Mouse (Mus musculus): Measurements from ENCODE around the gene Arhgap21. TPM values are rescaled to one million over a fixed set of nuclear protein-coding genes. Genes with fewer than 3 reads are reported as not detected.

Gene Arhgap21
- polyA plus RNA-seq, 1 experiment from 2014 or later = 42.9 TPM

GRCm38 (mm10) chr2:20990056-20990455, 21.4 kb upstream of the Arhgap21 start:
- DNase-seq (ENCODE audit: low read depth, low spot score) = no peak
- POLR2A ChIA-PET = no interaction called here
- no peak for TF ChIP-seq CTCF (IDR thresholded peaks at IDR 0.05)
- CTCF ChIA-PET = no interaction called here
- ATAC-seq = no peak
- no peaks in the 10 kb centered on the region for H3K27me3 ChIP-seq
- in situ Hi-C loops (cut with MboI; ENCODE audit: low pct_unique_long_range_greater_than_20kb) = no loop called here

GRCm38 (mm10) chr2:20987822-20988221, 19.1 kb upstream of the Arhgap21 start:
- POLR2A ChIA-PET = no interaction called here
- no peak for ATAC-seq
- in situ Hi-C loops (cut with MboI; ENCODE audit: low pct_unique_long_range_greater_than_20kb) = no loop called here

GRCm38 (mm10) chr2:20978726-20979125, 10.0 kb upstream of the Arhgap21 start:
- DNase-seq (ENCODE audit: low read depth, low spot score) (no peak), ATAC-seq (no peak)
- in situ Hi-C loops (cut with MboI; ENCODE audit: low pct_unique_long_range_greater_than_20kb) = no loop called here
- ChIA-PET POLR2A (no interaction called here), CTCF (no interaction called here)
- TF ChIP-seq CTCF (IDR thresholded peaks at IDR 0.05) = no peak
- no peaks in the 10 kb centered on the region for H3K27me3 ChIP-seq

More at GRCm38 (mm10) chr2:20987822-20988221, 19.1 kb upstream of the Arhgap21 start:
- DNase-seq (ENCODE audit: low read depth, low spot score) = no peak
- no peak for TF ChIP-seq CTCF (IDR thresholded peaks at IDR 0.05)
- H3K27me3 ChIP-seq = no peaks in the 10 kb centered on the region
- CTCF ChIA-PET = interaction anchor here (0.7 kb wide), 1 partner anchor 273 kb away, joined by 3 read pairs; no protein-coding TSS in a partner anchor

GRCm38 (mm10) chr2:20977051-20977450, 8.4 kb upstream of the Arhgap21 start:
- ATAC-seq (no peak), DNase-seq (ENCODE audit: low read depth, low spot score) (no peak)
- in situ Hi-C loops (cut with MboI; ENCODE audit: low pct_unique_long_range_greater_than_20kb) = no loop called here
- ChIA-PET POLR2A (no interaction called here), CTCF (interaction anchor here (0.8 to 1.2 kb wide), 3 partner anchors 79 to 211 kb away, joined by 3 to 5 read pairs (median 3); no protein-coding TSS in a partner anchor)
- TF ChIP-seq CTCF (IDR thresholded peaks at IDR 0.05) = no peak
- no peaks in the 10 kb centered on the region for H3K27me3 ChIP-seq

GRCm38 (mm10) chr2:20973513-20973912, 4.8 kb upstream of the Arhgap21 start:
- ChIA-PET CTCF (interaction anchor here (1.4 to 1.5 kb wide), 3 partner anchors 9 to 118 kb away, joined by 3 to 4 read pairs (median 4); no protein-coding TSS in a partner anchor), POLR2A (no interaction called here)
- no peak for ATAC-seq
- no peak for TF ChIP-seq CTCF (IDR thresholded peaks at IDR 0.05)
- H3K27me3 ChIP-seq = no peaks in the 10 kb centered on the region
- no peak for DNase-seq (ENCODE audit: low read depth, low spot score)
- in situ Hi-C loops (cut with MboI; ENCODE audit: low pct_unique_long_range_greater_than_20kb) = no loop called here

GRCm38 (mm10) chr2:20972180-20972579, 3.5 kb upstream of the Arhgap21 start:
- TF ChIP-seq CTCF (IDR thresholded peaks at IDR 0.05) = no peak
- in situ Hi-C loops (cut with MboI; ENCODE audit: low pct_unique_long_range_greater_than_20kb) = no loop called here

GRCm38 (mm10) chr2:20971628-20972027, 2.9 kb upstream of the Arhgap21 start:
- DNase-seq (ENCODE audit: low read depth, low spot score) (no peak), ATAC-seq (no peak)
- ChIA-PET POLR2A (no interaction called here), CTCF (interaction anchor here (1.0 to 2.5 kb wide), 5 partner anchors 89 to 288 kb away, joined by 3 to 8 read pairs (median 3); no protein-coding TSS in a partner anchor)
- no peaks in the 10 kb centered on the region for H3K27me3 ChIP-seq
- in situ Hi-C loops (cut with MboI; ENCODE audit: low pct_unique_long_range_greater_than_20kb) = no loop called here
- no peak for TF ChIP-seq CTCF (IDR thresholded peaks at IDR 0.05)

More at GRCm38 (mm10) chr2:20972180-20972579, 3.5 kb upstream of the Arhgap21 start:
- no peak for ATAC-seq
- POLR2A ChIA-PET = interaction anchor here (0.7 kb wide), 1 partner anchor 59 kb away, joined by 6 read pairs; no protein-coding TSS in a partner anchor
- CTCF ChIA-PET = interaction anchor here (1.4 to 2.5 kb wide), 6 partner anchors 10 to 287 kb away, joined by 3 to 8 read pairs (median 4); no protein-coding TSS in a partner anchor
- no peaks in the 10 kb centered on the region for H3K27me3 ChIP-seq
- DNase-seq (ENCODE audit: low read depth, low spot score) = no peak

- in situ Hi-C loops (cut with MboI; ENCODE audit: low pct_unique_long_range_greater_than_20kb) = loop anchor here (5.0 kb wide), 1 partner anchor 62 kb away; no protein-coding TSS in a partner anchor
- DNase-seq (ENCODE audit: low read depth, low spot score) (peak; percentile 77), ATAC-seq (peak; percentile 95)
- CTCF ChIA-PET = interaction anchor here (0.9 to 3.3 kb wide), 5 partner anchors 20 to 219 kb away, joined by 3 to 21 read pairs (median 3); no protein-coding TSS in a partner anchor
- POLR2A ChIA-PET = interaction anchor here (0.7 to 1.6 kb wide), 7 partner anchors 16 to 228 kb away, joined by 3 to 4 read pairs (median 4); no protein-coding TSS in a partner anchor
- TF ChIP-seq CTCF (IDR thresholded peaks at IDR 0.05) = no peak
- H3K27me3 ChIP-seq = no peaks in the 10 kb centered on the region
Measured at GRCm38 (mm10) chr2:20969201-20970200, 820 bp upstream of the Arhgap21 start.

- no peaks in the 10 kb centered on the region for H3K27me3 ChIP-seq
- POLR2A ChIA-PET = interaction anchor here (0.5 to 1.6 kb wide), 4 partner anchors 24 to 75 kb away, joined by 3 to 4 read pairs (median 3); no protein-coding TSS in a partner anchor
- no peak for TF ChIP-seq CTCF (IDR thresholded peaks at IDR 0.05)
- no peak for DNase-seq (ENCODE audit: low read depth, low spot score)
- in situ Hi-C loops (cut with MboI; ENCODE audit: low pct_unique_long_range_greater_than_20kb) = loop anchor here (5.0 kb wide), 1 partner anchor 60 kb away; no protein-coding TSS in a partner anchor
- CTCF ChIA-PET = interaction anchor here (1.2 to 3.3 kb wide), 3 partner anchors 46 to 220 kb away, joined by 3 to 21 read pairs (median 4); no protein-coding TSS in a partner anchor
- peak; percentile 1 for ATAC-seq
Measured at GRCm38 (mm10) chr2:20967646-20968351, 882 bp downstream of the Arhgap21 start.

All from Patski (cell line).